Mouse (Mus musculus) forebrain, embryonic 16.5 days (tissue): ENCODE measurements around the gene Kmo. TPM values are rescaled to one million over a fixed set of nuclear protein-coding genes. Genes with fewer than 3 reads are reported as not detected.

Experiments
- ATAC-seq: fragments of 200-750 bp; cut with Nextera tagmentation; 2 replicates; pipeline ENCODE4 v1.8.0; 2017; ENCODE audit warnings: mild to moderate bottlenecking, moderate library complexity
- H3K27ac ChIP-seq: fragments of 300-500 bp; sonication (generic); 2 replicates; pipeline ENCODE4 v1.5.1; 2014; ENCODE audit warnings: low read length, control low read depth
- H3K27me3 ChIP-seq: fragments of 300-500 bp; sonication (generic); replicated peaks from 2 replicates; pipeline ENCODE4 v1.6.1; 2014; ENCODE audit warnings: low read length; ENCODE audit not compliant: control insufficient read depth, insufficient read depth
- H3K36me3 ChIP-seq: fragments of 300-500 bp; sonication (generic); 2 replicates; pipeline ENCODE4 v1.6.1; 2014; ENCODE audit not compliant: control insufficient read depth, insufficient read depth
- H3K4me1 ChIP-seq: fragments of 300-500 bp; sonication (generic); replicated peaks from 2 replicates; pipeline ENCODE4 v1.6.1; 2014; ENCODE audit warnings: low read length; ENCODE audit not compliant: control insufficient read depth, insufficient read depth
- H3K4me2 ChIP-seq: fragments of 300-500 bp; sonication (generic); 2 replicates; pipeline ENCODE4 v1.6.1; 2014; ENCODE audit warnings: mild to moderate bottlenecking, low read length, control low read depth
- H3K4me3 ChIP-seq: fragments of 300-500 bp; sonication (generic); replicated peaks from 2 replicates; pipeline ENCODE4 v1.5.1; 2014; ENCODE audit warnings: mild to moderate bottlenecking, low read length, control low read depth
- H3K9ac ChIP-seq: fragments of 300-500 bp; sonication (generic); replicated peaks from 2 replicates; pipeline ENCODE4 v1.6.1; 2014; ENCODE audit warnings: low read depth, low read length, control low read depth
- H3K9me3 ChIP-seq: fragments of 300-500 bp; sonication (generic); 2 replicates; pipeline ENCODE4 v1.6.1; 2016; ENCODE audit warnings: low read length; ENCODE audit not compliant: control insufficient read depth
- WGBS: fragments of 180-500 bp; shearing (Covaris S2); extraction: QIAGEN DNeasy Blood & Tissue Kit; methylation state at CpG from one replicate; pipeline ENCODE4 v1.1.7; 2014; 5-methylcytosine and 5-hydroxymethylcytosine counted together
- polyA plus RNA-seq: library from polyadenylated mRNA; unstranded; fragments of >200 nt; fragmentation: Nextera tagmentation; extraction: Ambion mirVana; gene quantifications from 2 replicates; pipeline ENCODE4 v1.2.1, GENCODE M21; 2015

The Kmo gene
- polyA plus RNA-seq, result not detected in 2 replicates

GRCm38 (mm10) chr1:175619814-175620431 lies at the start of gene Kmo:
Gene Kmo, plus strand, starts transcription at chr1:175620381.
- peaks cover 9% of the 10 kb centered on the region for H3K36me3 ChIP-seq
- no peak within 1 kb of the TSS for H3K4me3 ChIP-seq
- 95% methylated on average over 13 of the region's 13 CpGs for whole genome bisulfite sequencing
- no peaks in the 10 kb centered on the region for H3K27me3 ChIP-seq
- H3K4me1 ChIP-seq, result peaks cover 9% of the 10 kb centered on the region
- H3K4me2 ChIP-seq, result no peak within 1 kb of the TSS
- no peaks in the 10 kb centered on the region for H3K9me3 ChIP-seq
- H3K9ac ChIP-seq, result no peak within 1 kb of the TSS
- H3K27ac ChIP-seq, result no peak within 1 kb of the TSS
- ATAC-seq, result no peak

GRCm38 (mm10) chr1:175574129-175574528 lies 46.1 kb upstream of the Kmo start:
- no peak overlapping the region for H3K9ac ChIP-seq
- H3K27me3 ChIP-seq, result no peaks in the 10 kb centered on the region
- H3K9me3 ChIP-seq, result no peaks in the 10 kb centered on the region
- no peak overlapping the region for H3K27ac ChIP-seq
- no peaks in the 10 kb centered on the region for H3K36me3 ChIP-seq
- no peak for ATAC-seq
- WGBS, result 85% methylated on average over 2 of the region's 2 CpGs
- H3K4me2 ChIP-seq, result no peak overlapping the region
- H3K4me1 ChIP-seq, result no peaks in the 10 kb centered on the region
- H3K4me3 ChIP-seq, result no peak overlapping the region

GRCm38 (mm10) chr1:175578425-175579096 lies 41.6 kb upstream of the Kmo start:
- Histone ChIP-seq H3K4me3 (no peak overlapping the region), H3K9me3 (no peaks in the 10 kb centered on the region), H3K4me2 (no peak overlapping the region), H3K9ac (no peak overlapping the region), H3K4me1 (no peaks in the 10 kb centered on the region; the same call in 1 of the 2 replicates), H3K36me3 (no peaks in the 10 kb centered on the region), H3K27me3 (no peaks in the 10 kb centered on the region), H3K27ac (no peak overlapping the region)
- 87% methylated on average over 2 of the region's 2 CpGs for WGBS
- ATAC-seq, result no peak

GRCm38 (mm10) chr1:175579598-175580235 lies 40.5 kb upstream of the Kmo start:
- H3K4me2 ChIP-seq, result no peak overlapping the region
- H3K27ac ChIP-seq, result no peak overlapping the region
- no peaks in the 10 kb centered on the region for H3K36me3 ChIP-seq
- WGBS, result 63% methylated on average over 9 of the region's 9 CpGs
- no peaks in the 10 kb centered on the region; the same call in 1 of the 2 replicates for H3K4me1 ChIP-seq
- H3K4me3 ChIP-seq, result no peak overlapping the region
- H3K9me3 ChIP-seq, result no peaks in the 10 kb centered on the region
- H3K27me3 ChIP-seq, result no peaks in the 10 kb centered on the region
- no peak overlapping the region for H3K9ac ChIP-seq
- peak; percentile 70 for ATAC-seq

GRCm38 (mm10) chr1:175580346-175580745 lies 39.8 kb upstream of the Kmo start:
- no peak for ATAC-seq
- WGBS, result 86% methylated on average over 7 of the region's 7 CpGs
- Histone ChIP-seq H3K4me2 (no peak overlapping the region), H3K9ac (no peak overlapping the region), H3K36me3 (no peaks in the 10 kb centered on the region), H3K9me3 (no peaks in the 10 kb centered on the region), H3K27me3 (no peaks in the 10 kb centered on the region), H3K27ac (no peak overlapping the region), H3K4me3 (no peak overlapping the region), H3K4me1 (no peaks in the 10 kb centered on the region; the same call in 1 of the 2 replicates)

GRCm38 (mm10) chr1:175582799-175583198 lies 37.4 kb upstream of the Kmo start:
- Histone ChIP-seq H3K4me2 (no peak overlapping the region), H3K9me3 (no peaks in the 10 kb centered on the region), H3K27ac (no peak overlapping the region), H3K36me3 (no peaks in the 10 kb centered on the region), H3K4me1 (no peaks in the 10 kb centered on the region; the same call in 1 of the 2 replicates), H3K9ac (no peak overlapping the region), H3K27me3 (no peaks in the 10 kb centered on the region), H3K4me3 (no peak overlapping the region)
- WGBS, result 89% methylated on average over 4 of the region's 4 CpGs
- no peak for ATAC-seq

- H3K27ac ChIP-seq, result no peak overlapping the region
- no peak for ATAC-seq
- no peaks in the 10 kb centered on the region for H3K36me3 ChIP-seq
- 80% methylated on average over 2 of the region's 2 CpGs for WGBS
- no peak overlapping the region for H3K4me2 ChIP-seq
- no peaks in the 10 kb centered on the region for H3K27me3 ChIP-seq
- no peak overlapping the region for H3K4me3 ChIP-seq
- H3K4me1 ChIP-seq, result no peaks in the 10 kb centered on the region
- no peaks in the 10 kb centered on the region for H3K9me3 ChIP-seq
- no peak overlapping the region for H3K9ac ChIP-seq
These were observed 34.9 kb upstream of the Kmo start for GRCm38 (mm10) chr1:175585267-175585666.

GRCm38 (mm10) chr1:175586656-175587055 lies 33.5 kb upstream of the Kmo start:
- Histone ChIP-seq H3K4me1 (no peaks in the 10 kb centered on the region), H3K4me2 (no peak overlapping the region), H3K4me3 (no peak overlapping the region), H3K9ac (no peak overlapping the region), H3K27ac (no peak overlapping the region), H3K36me3 (no peaks in the 10 kb centered on the region), H3K9me3 (no peaks in the 10 kb centered on the region), H3K27me3 (no peaks in the 10 kb centered on the region)
- no peak for ATAC-seq
- 91% methylated on average over 5 of the region's 5 CpGs for WGBS

- Histone ChIP-seq H3K27me3 (no peaks in the 10 kb centered on the region), H3K27ac (no peak overlapping the region), H3K9ac (no peak overlapping the region), H3K4me1 (no peaks in the 10 kb centered on the region), H3K4me3 (no peak overlapping the region), H3K4me2 (no peak overlapping the region), H3K36me3 (no peaks in the 10 kb centered on the region), H3K9me3 (no peaks in the 10 kb centered on the region)
- WGBS, result 68% methylated on average over 1 of the region's 1 CpGs
- no peak for ATAC-seq
These were observed 27.3 kb upstream of the Kmo start for GRCm38 (mm10) chr1:175592832-175593231.
